Mouse (Mus musculus): ENCODE data around the gene Gm3238. TPM values are rescaled to one million over a fixed set of nuclear protein-coding genes. Genes with fewer than 3 reads are reported as not detected.
"Not testable (repeated sequence)": the region's sequence is repeated elsewhere in the genome, so short reads cannot be mapped to it uniquely, and the experiment has no call there.

The Gm3238 gene
- total and polyA plus RNA-seq, 3 experiments, result not detected

DNA sequence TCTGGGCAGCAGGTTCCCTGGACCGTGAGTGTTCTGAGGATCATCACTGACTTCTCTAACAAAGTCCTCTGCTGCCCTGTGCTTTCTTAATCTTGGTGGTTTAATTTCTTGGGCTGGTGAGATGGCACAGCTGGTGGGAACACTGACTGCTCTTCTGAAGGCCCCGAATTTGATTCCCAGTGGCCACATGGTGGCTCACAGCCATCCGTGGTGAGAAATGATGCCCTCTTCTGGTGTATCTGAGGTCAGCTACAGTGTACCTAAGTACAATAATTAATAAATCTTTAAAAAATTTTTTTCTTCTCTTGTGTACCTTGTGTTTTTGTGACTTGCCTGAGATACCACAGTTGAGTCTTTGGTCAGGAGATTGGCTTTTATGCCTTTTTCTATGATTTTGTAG is 18.8 kb downstream of the Gm3238 start:
- peak; percentile 15 for DNase-seq (ENCODE audit: extremely low read depth)
- H3K36me3 ChIP-seq (replicated peaks in 1 of 2; ENCODE audit: control insufficient read depth in 1 of 2, insufficient read depth in 1 of 2, low read length in 1 of 2); in situ Hi-C loops (cut with MboI; ENCODE audit: low pct_ligation_motif_present, low pct_unique_long_range_greater_than_20kb, low sequenced_read_pairs); H3K9ac ChIP-seq (ENCODE audit: insufficient read depth, low read depth); H3K4me2 ChIP-seq (ENCODE audit: insufficient read depth, low read depth, poor library complexity, severe bottlenecking); dilution Hi-C loops (cut with MboI; ENCODE audit: extremely low pct_ligation_motif_present, extremely low pct_unique_long_range_greater_than_20kb, low sequenced_read_pairs); H3K4me1 ChIP-seq (ENCODE audit: control insufficient read depth in 1 of 2, insufficient read depth in 2 of 2); H3K4me3 ChIP-seq (replicated peaks in 1 of 3; ENCODE audit: low read depth in 2 of 3, low read length in 2 of 3, poor library complexity in 1 of 3); H3K79me2 ChIP-seq (replicated peaks; ENCODE audit: control insufficient read depth, extremely low read depth, insufficient read depth, poor library complexity, severe bottlenecking); H3K27ac ChIP-seq (ENCODE audit: insufficient read depth, low read depth): not testable (repeated sequence)
- TF ChIP-seq SMC3 (IDR thresholded peaks at IDR 0.05; ENCODE audit: low read depth, low read length) (peak; percentile 54), RAD21 (IDR thresholded peaks at IDR 0.05; ENCODE audit: low read depth, low read length) (peak; percentile 13), CTCF (conservative IDR thresholded peaks at IDR 0.05 in 1 of 2, IDR thresholded peaks at IDR 0.05 in 1 of 2; ENCODE audit: low read depth in 2 of 2, low read length in 2 of 2) (peak in 1 of 2 experiments; percentile 71; a peak in 2 of 4 replicates)
- Histone ChIP-seq H3K9me3 (replicated peaks; ENCODE audit: low read length) (peaks cover 16% of the 10 kb centered on the region), H3K27me3 (replicated peaks) (peaks cover 23% of the 10 kb centered on the region)

DNA sequence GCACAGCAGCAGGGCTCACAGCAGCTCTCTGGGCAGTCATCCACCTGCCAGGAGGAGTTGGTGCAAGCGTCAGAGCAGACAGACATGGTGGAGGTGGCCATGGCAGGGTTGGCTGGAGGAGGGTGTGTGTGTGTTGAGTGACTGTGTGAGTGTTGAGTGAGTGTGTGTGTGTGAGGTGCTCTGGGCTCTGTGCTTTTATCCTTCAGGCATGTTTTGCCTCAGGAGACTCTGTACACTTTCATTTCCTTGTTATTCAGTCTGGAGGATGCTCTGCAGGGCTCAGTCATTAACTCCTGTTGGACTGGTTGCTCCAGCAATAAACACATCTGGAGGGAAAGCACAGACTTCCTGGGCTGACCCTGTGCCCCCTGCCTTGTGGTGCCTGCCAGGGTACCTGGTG is 19.9 kb downstream of the Gm3238 start, which contains the start of gene Gm9736:
TSS of gene Gm9736 (minus strand) at position 101 of the 400 bp plus-strand sequence.
- H3K9ac ChIP-seq (ENCODE audit: insufficient read depth, low read depth); in situ Hi-C loops (cut with MboI; ENCODE audit: low pct_ligation_motif_present, low pct_unique_long_range_greater_than_20kb, low sequenced_read_pairs); dilution Hi-C loops (cut with MboI; ENCODE audit: extremely low pct_ligation_motif_present, extremely low pct_unique_long_range_greater_than_20kb, low sequenced_read_pairs); DNase-seq (ENCODE audit: extremely low read depth); H3K4me1 ChIP-seq (ENCODE audit: control insufficient read depth in 1 of 2, insufficient read depth in 2 of 2); H3K27ac ChIP-seq (ENCODE audit: insufficient read depth, low read depth); H3K36me3 ChIP-seq (replicated peaks in 1 of 2; ENCODE audit: control insufficient read depth in 1 of 2, insufficient read depth in 1 of 2, low read length in 1 of 2); H3K79me2 ChIP-seq (replicated peaks; ENCODE audit: control insufficient read depth, extremely low read depth, insufficient read depth, poor library complexity, severe bottlenecking); H3K4me3 ChIP-seq (replicated peaks in 1 of 3; ENCODE audit: low read depth in 2 of 3, low read length in 2 of 3, poor library complexity in 1 of 3); H3K4me2 ChIP-seq (ENCODE audit: insufficient read depth, low read depth, poor library complexity, severe bottlenecking): not testable (repeated sequence)
- Histone ChIP-seq H3K27me3 (replicated peaks) (peaks cover 19% of the 10 kb centered on the region), H3K9me3 (replicated peaks; ENCODE audit: low read length) (peaks cover 18% of the 10 kb centered on the region)

DNA sequence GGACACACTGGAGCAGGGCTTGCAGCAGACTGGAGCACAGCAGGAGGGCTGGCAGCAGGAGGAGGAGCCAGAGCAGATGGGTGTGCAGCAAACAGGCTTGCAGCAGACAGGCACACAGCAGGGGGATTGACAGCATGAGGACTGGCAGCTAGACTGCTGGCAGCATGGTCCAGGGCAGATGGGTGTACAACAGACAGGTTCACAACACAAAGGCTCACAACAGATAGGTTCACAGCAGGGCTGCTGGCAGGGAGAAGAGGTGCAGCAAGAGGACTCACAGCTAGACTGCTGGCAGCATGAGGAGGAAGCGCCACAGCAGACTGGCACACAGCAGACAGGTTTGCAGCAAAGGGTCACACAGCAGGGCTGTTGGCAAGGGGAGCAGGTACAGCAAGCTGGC is 20.4 kb downstream of the Gm3238 start:
- H3K27ac ChIP-seq (ENCODE audit: insufficient read depth, low read depth); H3K4me3 ChIP-seq (replicated peaks in 1 of 3; ENCODE audit: low read depth in 2 of 3, low read length in 2 of 3, poor library complexity in 1 of 3); in situ Hi-C loops (cut with MboI; ENCODE audit: low pct_ligation_motif_present, low pct_unique_long_range_greater_than_20kb, low sequenced_read_pairs); dilution Hi-C loops (cut with MboI; ENCODE audit: extremely low pct_ligation_motif_present, extremely low pct_unique_long_range_greater_than_20kb, low sequenced_read_pairs); H3K36me3 ChIP-seq (replicated peaks in 1 of 2; ENCODE audit: control insufficient read depth in 1 of 2, insufficient read depth in 1 of 2, low read length in 1 of 2); H3K4me2 ChIP-seq (ENCODE audit: insufficient read depth, low read depth, poor library complexity, severe bottlenecking); DNase-seq (ENCODE audit: extremely low read depth); H3K9ac ChIP-seq (ENCODE audit: insufficient read depth, low read depth); H3K79me2 ChIP-seq (replicated peaks; ENCODE audit: control insufficient read depth, extremely low read depth, insufficient read depth, poor library complexity, severe bottlenecking); H3K4me1 ChIP-seq (ENCODE audit: control insufficient read depth in 1 of 2, insufficient read depth in 2 of 2): not testable (repeated sequence)
- H3K27me3 ChIP-seq (replicated peaks), result peaks cover 20% of the 10 kb centered on the region
- H3K9me3 ChIP-seq (replicated peaks; ENCODE audit: low read length), result peaks cover 18% of the 10 kb centered on the region

DNA sequence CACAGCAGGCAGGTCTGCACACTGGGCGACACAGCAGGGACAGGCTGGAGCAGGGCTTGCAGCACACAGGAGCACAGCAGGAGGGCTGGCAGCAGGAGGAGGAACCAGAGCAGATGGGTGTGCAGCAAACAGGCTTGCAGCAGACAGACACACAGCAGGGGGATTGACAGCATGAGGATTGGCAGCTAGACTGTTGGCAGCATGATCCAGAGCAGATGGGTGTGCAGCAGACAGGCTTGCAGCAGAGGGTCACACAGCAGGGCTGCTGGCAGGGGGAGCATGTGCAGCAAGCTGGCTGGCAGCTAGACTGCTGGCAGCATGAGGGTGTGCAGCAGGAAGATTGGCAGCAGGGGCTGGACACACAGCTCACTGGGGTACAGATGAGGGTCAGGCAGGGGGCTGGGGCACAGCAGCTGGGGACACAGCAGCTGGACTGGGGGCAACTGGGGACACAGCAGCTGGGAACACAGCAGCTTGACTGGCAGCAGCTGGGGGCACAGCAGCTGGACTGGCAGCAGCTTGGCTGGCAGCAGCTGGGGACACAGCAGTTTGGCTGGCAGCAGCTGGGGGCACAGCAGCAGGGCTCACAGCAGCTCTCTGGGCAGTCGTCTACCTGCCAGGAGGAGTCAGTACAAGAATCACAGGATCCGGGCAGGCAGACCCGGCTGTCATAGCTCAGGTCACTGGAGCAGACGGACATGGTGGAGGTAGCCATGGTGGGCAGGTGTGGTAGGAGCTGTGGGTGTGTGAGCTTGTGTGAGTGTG is 29.0 kb downstream of the Gm3238 start, which contains the start of gene Gm18596:
TSS of gene Gm18596 (minus strand) at position 715 of the 765 bp plus-strand sequence.
- peaks cover 50% of the 10 kb centered on the region for H3K27me3 ChIP-seq (replicated peaks)
- H3K9me3 ChIP-seq (replicated peaks; ENCODE audit: low read length); in situ Hi-C loops (cut with MboI; ENCODE audit: low pct_ligation_motif_present, low pct_unique_long_range_greater_than_20kb, low sequenced_read_pairs); DNase-seq (ENCODE audit: extremely low read depth); H3K9ac ChIP-seq (ENCODE audit: insufficient read depth, low read depth); H3K4me1 ChIP-seq (ENCODE audit: control insufficient read depth in 1 of 2, insufficient read depth in 2 of 2); H3K36me3 ChIP-seq (replicated peaks in 1 of 2; ENCODE audit: control insufficient read depth in 1 of 2, insufficient read depth in 1 of 2, low read length in 1 of 2); H3K27ac ChIP-seq (ENCODE audit: insufficient read depth, low read depth); H3K79me2 ChIP-seq (replicated peaks; ENCODE audit: control insufficient read depth, extremely low read depth, insufficient read depth, poor library complexity, severe bottlenecking); dilution Hi-C loops (cut with MboI; ENCODE audit: extremely low pct_ligation_motif_present, extremely low pct_unique_long_range_greater_than_20kb, low sequenced_read_pairs); H3K4me3 ChIP-seq (replicated peaks in 1 of 3; ENCODE audit: low read depth in 2 of 3, low read length in 2 of 3, poor library complexity in 1 of 3); H3K4me2 ChIP-seq (ENCODE audit: insufficient read depth, low read depth, poor library complexity, severe bottlenecking): not testable (repeated sequence)

Data from CH12.LX (cell line).